Mouse (Mus musculus) ES-Bruce4 (cell line): ENCODE results near the gene Pgm2l1.

Experiments
- CTCF ChIP-seq: IDR thresholded peaks from one replicate; pipeline ENCODE4 v1.8.1; 2011; ENCODE audit warnings: low read depth, low read length
- POLR2A ChIP-seq: IDR thresholded peaks from one replicate; pipeline ENCODE4 v1.8.1; 2011; ENCODE audit warnings: low read length; ENCODE audit not compliant: insufficient read depth

- TF ChIP-seq CTCF (no peak), POLR2A (no peak)
These were observed 12.0 kb upstream of the Pgm2l1 start for GRCm38 (mm10) chr7:100215116-100215732.
